Mouse (Mus musculus) embryonic facial prominence, embryonic 12.5 days (tissue): Measurements from ENCODE around the gene Cd82. TPM values are rescaled to one million over a fixed set of nuclear protein-coding genes. Genes with fewer than 3 reads are reported as not detected.

Source experiments
- ATAC-seq: fragments of 200-750 bp; cut with Nextera tagmentation; 2 replicates; pipeline ENCODE4 v1.8.0; 2017; ENCODE audit not compliant: insufficient number of reproducible peaks, insufficient read depth, low FRiP score, low TSS enrichment
- H3K27ac ChIP-seq: fragments of 300-500 bp; sonication (generic); 2 replicates; pipeline ENCODE4 v1.5.1; 2016; ENCODE audit warnings: mild to moderate bottlenecking
- H3K27me3 ChIP-seq: fragments of 300-500 bp; sonication (generic); 2 replicates; pipeline ENCODE4 v1.6.1; 2016; ENCODE audit warnings: mild to moderate bottlenecking, moderate library complexity
- H3K36me3 ChIP-seq: fragments of 300-500 bp; sonication (generic); 2 replicates; pipeline ENCODE4 v1.6.1; 2016; ENCODE audit warnings: mild to moderate bottlenecking
- H3K4me1 ChIP-seq: fragments of 300-500 bp; sonication (generic); 2 replicates; pipeline ENCODE4 v1.6.1; 2016
- H3K4me2 ChIP-seq: fragments of 300-500 bp; sonication (generic); replicated peaks from 2 replicates; pipeline ENCODE4 v1.6.1; 2016; ENCODE audit warnings: mild to moderate bottlenecking, moderate library complexity
- H3K4me3 ChIP-seq: fragments of 300-500 bp; sonication (generic); 2 replicates; pipeline ENCODE4 v1.5.1; 2016; ENCODE audit warnings: mild to moderate bottlenecking
- H3K9ac ChIP-seq: fragments of 300-500 bp; sonication (generic); 2 replicates; pipeline ENCODE4 v1.6.1; 2016; ENCODE audit warnings: mild to moderate bottlenecking, moderate library complexity
- H3K9me3 ChIP-seq: fragments of 300-500 bp; sonication (generic); 2 replicates; pipeline ENCODE4 v1.6.1; 2016; ENCODE audit warnings: mild to moderate bottlenecking, moderate library complexity
- WGBS: fragments of 180-500 bp; shearing (Covaris S2); methylation state at CpG from one replicate; pipeline ENCODE4 v1.1.7; 2016; 5-methylcytosine and 5-hydroxymethylcytosine counted together
- polyA plus RNA-seq: library from polyadenylated mRNA; unstranded; fragments of >200 nt; fragmentation: Nextera tagmentation; extraction: Ambion mirVana; gene quantifications from 2 replicates; pipeline ENCODE4 v1.2.1, GENCODE M21; 2016

The Cd82 gene
- polyA plus RNA-seq, 1 experiment from 2014 or later, result 24.6 TPM

DNA sequence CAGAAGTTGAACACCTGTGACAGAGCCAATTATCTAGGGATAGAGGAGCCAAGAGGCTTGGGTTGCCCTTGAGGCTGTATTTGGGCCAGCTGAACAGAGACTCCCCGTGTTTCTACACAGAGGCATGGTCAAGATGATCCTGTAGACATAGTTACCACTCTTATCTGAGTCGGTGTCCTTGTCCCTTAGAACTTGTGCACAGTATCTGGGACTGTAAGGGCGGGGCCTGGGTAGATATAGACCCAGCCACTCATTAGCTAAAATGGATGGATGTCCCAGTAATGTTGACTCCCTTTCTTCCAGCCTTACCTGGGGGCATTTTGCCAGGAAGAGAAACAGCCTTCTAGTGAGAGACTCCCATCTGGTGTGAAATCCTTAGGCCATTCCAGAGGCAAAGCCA, 3.4 kb upstream of the Cd82 start:
- Histone ChIP-seq H3K9ac (no peak overlapping the region), H3K4me2 (no peak overlapping the region), H3K9me3 (no peaks in the 10 kb centered on the region), H3K27ac (no peak overlapping the region), H3K27me3 (no peaks in the 10 kb centered on the region), H3K4me3 (no peak overlapping the region), H3K4me1 (peaks cover 26% of the 10 kb centered on the region), H3K36me3 (no peaks in the 10 kb centered on the region)
- 90% methylated on average over 3 of the region's 3 CpGs for WGBS
- ATAC-seq, result no peak

DNA sequence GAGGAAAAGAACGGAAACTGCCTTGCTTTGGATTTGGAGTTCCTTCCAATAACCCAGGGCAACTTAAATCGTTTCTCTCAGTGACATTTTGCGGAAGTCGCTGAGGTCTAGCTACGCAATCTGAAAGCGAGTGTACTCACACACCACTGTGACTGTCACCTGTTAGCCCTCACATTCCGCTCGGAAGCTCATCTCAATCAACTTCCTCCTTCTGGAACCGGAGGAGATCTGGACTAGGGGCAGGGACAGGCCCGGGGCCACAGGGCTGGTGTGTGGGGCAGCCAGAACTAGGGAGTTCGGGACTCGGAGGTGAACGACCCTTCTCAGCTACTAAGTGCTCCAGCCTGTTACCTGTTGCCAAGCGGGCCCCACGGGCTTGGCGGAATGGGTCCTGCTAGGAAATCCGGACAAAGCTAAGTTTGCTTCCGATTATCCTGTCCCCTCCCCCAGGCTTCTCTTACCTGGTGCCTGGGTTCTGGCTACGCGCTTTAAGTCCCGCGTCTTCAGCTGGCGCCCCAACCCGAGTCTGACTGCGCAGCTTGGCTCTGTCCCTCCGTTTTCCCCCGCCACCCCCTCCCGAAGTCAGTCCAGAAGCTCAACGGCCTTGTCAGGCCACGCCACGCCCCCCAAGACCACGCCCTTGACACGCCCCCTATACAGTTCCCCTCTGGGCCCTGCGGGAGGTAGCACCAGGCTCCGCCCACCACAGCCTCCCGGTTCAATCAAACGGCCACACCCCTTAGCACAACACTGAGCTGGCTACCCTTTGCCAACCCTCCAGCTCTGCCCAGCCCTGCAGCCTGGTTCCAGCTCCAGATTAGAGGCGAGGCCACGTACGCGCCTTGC, 848 bp downstream of the Cd82 start:
- Histone ChIP-seq H3K27ac (peak overlapping the region; percentile 46; the same call in 1 of the 2 replicates), H3K4me2 (peak overlapping the region; percentile 84), H3K9ac (peak overlapping the region; percentile 47), H3K36me3 (no peaks in the 10 kb centered on the region), H3K4me1 (peaks cover 19% of the 10 kb centered on the region; the same call in 1 of the 2 replicates), H3K27me3 (peaks cover 5% of the 10 kb centered on the region; the same call in 1 of the 2 replicates), H3K4me3 (peak overlapping the region; percentile 45), H3K9me3 (no peaks in the 10 kb centered on the region)
- peak; percentile 84 for ATAC-seq
- 1% methylated on average over 40 of the region's 41 CpGs for WGBS

DNA sequence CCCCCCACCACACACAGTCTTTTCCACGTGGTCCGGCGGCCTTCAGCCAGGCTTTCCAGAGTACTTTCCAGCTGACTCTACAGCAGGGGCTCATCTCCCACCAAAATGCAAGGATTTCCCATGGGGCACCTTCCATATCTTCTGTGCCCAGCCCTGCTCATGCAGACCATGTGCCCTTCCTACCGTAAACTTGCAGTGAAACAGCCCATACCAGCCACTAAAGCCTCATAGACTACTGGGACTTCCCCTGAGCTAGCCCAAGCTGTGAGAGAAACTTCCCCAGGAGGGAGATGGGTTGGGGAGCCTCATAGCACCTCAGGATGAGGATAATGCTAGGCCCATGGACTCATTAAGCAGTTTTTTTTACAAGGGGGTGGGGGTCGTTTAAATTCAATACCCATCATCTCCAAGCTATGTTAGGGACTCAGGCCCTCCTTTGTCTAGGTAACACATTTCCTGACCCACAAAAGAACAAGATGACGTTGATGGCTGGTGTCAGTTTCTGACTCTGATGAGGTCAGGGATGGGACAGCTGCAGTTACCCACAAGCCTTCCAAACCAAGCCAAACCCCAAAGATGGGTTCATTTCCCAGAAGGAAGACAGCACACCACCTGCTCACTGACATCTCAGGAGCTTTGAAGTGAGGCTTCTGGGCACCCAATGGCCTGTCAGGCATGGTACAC, 2.0 kb downstream of the Cd82 start:
- H3K36me3 ChIP-seq, result no peaks in the 10 kb centered on the region
- peaks cover 5% of the 10 kb centered on the region; the same call in 1 of the 2 replicates for H3K27me3 ChIP-seq
- no peak overlapping the region for H3K27ac ChIP-seq
- H3K4me2 ChIP-seq, result peak overlapping the region; percentile 84; the same call in 1 of the 2 replicates
- 83% methylated on average over 6 of the region's 6 CpGs for WGBS
- H3K9me3 ChIP-seq, result no peaks in the 10 kb centered on the region
- no peak overlapping the region for H3K9ac ChIP-seq
- H3K4me3 ChIP-seq, result no peak overlapping the region
- ATAC-seq, result no peak
- peaks cover 19% of the 10 kb centered on the region; the same call in 1 of the 2 replicates for H3K4me1 ChIP-seq

DNA sequence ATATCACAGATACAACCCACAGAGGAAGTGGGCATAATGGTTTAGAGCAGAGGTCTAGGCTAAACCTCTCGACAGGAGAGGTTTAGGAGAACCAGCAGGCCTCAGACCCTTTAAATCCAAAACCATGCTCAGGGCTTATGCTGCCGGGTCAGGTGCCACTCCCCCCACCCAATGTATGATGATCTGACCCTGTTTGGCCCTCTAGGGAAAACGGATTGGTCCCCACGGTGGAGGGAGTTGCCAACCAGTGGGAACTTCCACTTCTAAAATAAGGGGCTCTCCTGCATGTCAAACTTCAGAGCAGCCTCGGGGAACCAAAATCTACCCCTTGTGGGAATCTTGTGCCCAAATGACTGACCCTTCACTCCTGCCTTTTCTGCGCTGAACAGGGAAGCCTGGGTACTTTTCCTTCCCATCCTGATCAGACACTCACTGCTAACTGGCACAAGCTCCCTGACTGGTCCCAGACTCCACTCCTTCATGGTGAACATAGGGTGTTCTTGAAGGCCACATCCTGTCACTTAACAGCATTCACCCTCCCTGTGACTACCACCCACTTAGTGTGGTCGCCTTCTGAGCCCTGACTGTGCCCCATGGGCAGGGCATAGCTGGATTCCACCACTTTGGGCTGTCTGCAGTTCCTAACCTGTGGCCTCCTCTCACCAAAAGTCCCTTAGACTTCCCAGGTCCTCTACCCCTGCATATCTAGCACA, 3.6 kb downstream of the Cd82 start:
- Histone ChIP-seq H3K27me3 (peaks cover 5% of the 10 kb centered on the region; the same call in 1 of the 2 replicates), H3K4me3 (no peak overlapping the region), H3K4me2 (no peak overlapping the region), H3K9ac (no peak overlapping the region), H3K9me3 (no peaks in the 10 kb centered on the region), H3K4me1 (peaks cover 19% of the 10 kb centered on the region; the same call in 1 of the 2 replicates), H3K36me3 (no peaks in the 10 kb centered on the region), H3K27ac (no peak overlapping the region)
- WGBS, result 66% methylated on average over 7 of the region's 7 CpGs
- ATAC-seq, result no peak

DNA sequence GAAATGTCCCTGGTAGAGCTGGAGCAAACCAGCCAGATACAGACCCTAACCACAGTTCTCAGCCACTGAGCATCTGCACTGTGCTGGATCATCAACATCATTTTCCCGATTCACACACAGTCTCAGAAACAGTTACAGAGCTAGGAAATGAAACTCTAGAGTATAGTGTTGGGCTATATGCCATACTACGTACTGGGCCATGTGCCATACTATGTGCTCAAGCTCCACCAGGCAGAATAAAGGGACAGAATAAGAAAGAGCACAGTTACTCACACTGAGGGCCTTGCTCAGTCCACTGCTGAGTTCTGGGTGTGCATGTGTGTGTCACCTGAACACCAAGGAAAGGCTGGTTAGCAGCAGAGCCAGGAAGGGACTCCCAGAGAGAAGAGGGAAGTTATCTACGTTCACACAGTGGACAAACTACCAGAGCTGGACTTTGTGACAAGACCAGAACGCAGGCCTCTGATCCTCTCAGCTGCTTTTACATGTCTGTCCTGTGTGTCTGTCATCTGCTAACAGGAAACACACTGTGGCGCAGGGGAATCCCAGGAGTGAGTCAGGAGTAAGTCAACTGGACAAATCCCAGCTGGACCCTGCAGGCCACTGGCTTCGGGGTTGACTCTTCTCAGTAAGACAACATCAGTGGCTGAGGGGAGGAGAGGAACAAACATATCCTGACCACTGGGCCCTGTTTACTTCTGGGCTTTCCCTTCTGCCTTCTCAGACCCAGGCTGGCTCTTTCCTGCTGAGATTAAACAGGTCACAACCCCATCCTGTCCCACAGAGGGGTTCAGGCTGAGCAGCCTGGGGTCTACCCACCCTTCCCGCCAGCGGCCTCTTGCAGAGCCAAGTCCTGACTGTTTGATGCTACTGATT, 4.4 kb downstream of the Cd82 start:
- Histone ChIP-seq H3K27ac (no peak overlapping the region), H3K4me1 (peaks cover 19% of the 10 kb centered on the region; the same call in 1 of the 2 replicates), H3K4me3 (no peak overlapping the region), H3K9ac (no peak overlapping the region), H3K9me3 (no peaks in the 10 kb centered on the region), H3K4me2 (no peak overlapping the region), H3K36me3 (no peaks in the 10 kb centered on the region), H3K27me3 (peaks cover 5% of the 10 kb centered on the region; the same call in 1 of the 2 replicates)
- WGBS, result 64% methylated on average over 8 of the region's 8 CpGs
- no peak for ATAC-seq

DNA sequence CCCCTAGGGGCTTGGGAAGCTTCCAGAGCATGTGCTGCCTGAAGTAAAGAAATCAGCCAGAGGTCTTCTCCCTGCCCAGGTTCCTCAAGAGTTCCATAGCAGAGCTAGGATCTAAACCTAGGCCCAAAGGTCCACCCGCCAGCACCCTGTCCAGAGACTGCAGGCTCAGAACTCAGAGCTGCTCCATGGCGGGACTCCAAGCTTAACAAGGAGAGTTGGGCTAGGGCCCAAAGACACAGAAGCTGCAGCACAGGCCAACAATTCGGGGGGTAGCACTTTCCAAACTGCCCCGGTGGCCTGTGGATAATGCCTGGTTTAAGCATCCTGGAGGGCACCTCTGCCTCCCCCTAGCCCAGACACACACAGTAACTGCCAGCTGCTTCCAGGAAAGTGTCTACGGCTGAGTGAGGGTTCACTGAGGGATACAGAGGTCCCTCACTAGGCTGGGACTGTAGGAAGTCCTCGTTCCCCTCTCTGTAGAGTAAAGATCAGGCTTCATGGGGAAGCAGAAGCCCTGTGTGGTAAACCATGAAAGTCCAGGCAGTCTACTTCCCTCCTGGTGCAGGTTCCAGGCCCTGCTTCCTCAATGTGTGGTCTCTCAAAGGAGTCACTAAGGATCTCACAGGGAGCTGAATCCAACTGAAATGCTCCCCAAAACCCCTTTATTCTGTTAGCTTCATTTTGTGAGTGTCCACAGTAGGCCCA, 5.4 kb downstream of the Cd82 start:
- no peak overlapping the region for H3K9ac ChIP-seq
- H3K36me3 ChIP-seq, result no peaks in the 10 kb centered on the region
- H3K27ac ChIP-seq, result no peak overlapping the region
- WGBS, result 80% methylated on average over 6 of the region's 6 CpGs
- ATAC-seq, result no peak
- H3K9me3 ChIP-seq, result no peaks in the 10 kb centered on the region
- H3K27me3 ChIP-seq, result peaks cover 5% of the 10 kb centered on the region; the same call in 1 of the 2 replicates
- H3K4me1 ChIP-seq, result peaks cover 19% of the 10 kb centered on the region; the same call in 1 of the 2 replicates
- no peak overlapping the region for H3K4me3 ChIP-seq
- no peak overlapping the region for H3K4me2 ChIP-seq

DNA sequence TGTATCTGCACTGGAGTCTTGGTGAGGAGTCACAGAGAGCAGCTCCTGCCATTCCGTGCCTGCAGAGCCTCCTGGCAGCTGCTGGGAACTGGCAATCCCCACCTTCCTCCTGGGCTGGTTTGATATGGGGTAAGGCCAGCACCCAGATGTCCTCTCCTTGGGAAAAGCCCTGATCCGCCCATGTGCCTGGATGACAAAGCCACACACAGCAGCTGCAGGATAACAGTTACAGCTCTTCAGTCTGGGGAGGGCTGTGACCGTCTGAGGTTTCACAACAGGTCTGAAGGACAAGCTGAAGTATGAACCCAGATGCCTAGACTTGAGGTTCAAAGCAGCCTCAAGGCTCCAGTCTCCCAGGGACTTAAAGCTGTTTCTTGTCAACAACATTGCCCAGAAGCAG, 6.8 kb downstream of the Cd82 start:
- Histone ChIP-seq H3K36me3 (no peaks in the 10 kb centered on the region), H3K4me3 (no peak overlapping the region), H3K27me3 (peaks cover 5% of the 10 kb centered on the region; the same call in 1 of the 2 replicates), H3K9me3 (no peaks in the 10 kb centered on the region), H3K9ac (no peak overlapping the region), H3K4me2 (no peak overlapping the region), H3K27ac (no peak overlapping the region), H3K4me1 (peaks cover 21% of the 10 kb centered on the region)
- WGBS, result 58% methylated on average over 3 of the region's 3 CpGs
- ATAC-seq, result no peak

DNA sequence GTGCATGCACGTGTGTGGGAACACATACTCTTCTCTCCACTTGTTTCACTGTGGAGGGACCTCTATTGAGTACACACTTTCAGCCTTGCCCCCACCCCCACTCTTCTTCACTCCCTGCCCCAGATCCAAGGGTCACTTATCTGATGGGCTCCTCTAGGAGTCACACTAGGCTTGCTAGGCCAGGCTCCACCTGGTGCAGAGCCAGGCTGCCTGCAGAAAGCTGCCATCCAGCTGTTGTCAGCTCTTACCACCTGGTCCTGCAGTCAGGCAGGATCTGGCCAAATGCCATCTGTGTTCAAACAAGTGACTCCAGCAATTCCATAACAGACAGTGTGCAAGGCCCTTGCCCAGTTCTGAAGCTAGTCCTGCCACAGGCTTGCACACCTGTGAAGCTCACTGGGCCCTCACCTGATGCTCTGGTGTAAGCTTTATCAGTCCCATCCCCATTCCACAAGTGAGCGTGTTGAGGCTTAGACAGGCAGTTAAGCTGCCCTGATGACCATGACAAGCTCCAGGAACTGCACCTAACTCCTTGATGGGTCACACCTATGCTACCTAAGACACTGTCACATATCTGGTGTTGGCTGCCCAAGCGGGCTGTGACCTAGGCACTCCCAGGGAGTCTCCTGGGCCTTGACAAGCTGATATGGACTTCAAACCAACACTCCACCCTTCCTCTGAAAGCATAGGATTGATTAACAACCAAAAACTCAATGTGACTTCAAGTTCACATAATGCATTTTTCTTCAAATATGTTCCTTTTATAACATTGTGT, 7.9 kb downstream of the Cd82 start:
- H3K4me1 ChIP-seq, result peaks cover 31% of the 10 kb centered on the region
- WGBS, result 84% methylated on average over 3 of the region's 3 CpGs

DNA sequence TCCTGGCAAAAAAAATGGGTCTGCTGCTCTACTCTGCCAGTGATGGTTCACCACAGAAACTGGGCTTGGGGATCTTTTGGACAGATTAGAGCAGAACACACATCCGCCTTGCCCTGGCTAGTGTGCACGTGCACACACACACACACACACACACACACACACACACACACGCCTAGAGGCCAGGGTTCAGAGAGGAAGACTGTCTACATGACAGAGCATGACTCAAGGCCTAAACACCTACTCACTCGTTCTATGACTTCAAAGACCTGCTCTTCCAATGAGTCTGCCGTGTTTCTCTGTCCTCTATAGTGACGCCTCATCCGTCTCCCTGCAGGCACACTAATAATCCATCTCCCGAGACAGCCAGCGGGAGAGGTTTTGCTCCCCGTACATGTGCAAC, 8.6 kb downstream of the Cd82 start:
- no peak for ATAC-seq
- peaks cover 31% of the 10 kb centered on the region for H3K4me1 ChIP-seq
- no peak overlapping the region for H3K9ac ChIP-seq
- H3K9me3 ChIP-seq, result no peaks in the 10 kb centered on the region
- WGBS, result 79% methylated on average over 10 of the region's 10 CpGs
- H3K27me3 ChIP-seq, result no peaks in the 10 kb centered on the region
- no peaks in the 10 kb centered on the region for H3K36me3 ChIP-seq
- H3K4me3 ChIP-seq, result no peak overlapping the region
- H3K27ac ChIP-seq, result no peak overlapping the region
- H3K4me2 ChIP-seq, result no peak overlapping the region

More for the DNA sequence above, 7.9 kb downstream of the Cd82 start:
- no peak overlapping the region for H3K27ac ChIP-seq
- H3K27me3 ChIP-seq, result no peaks in the 10 kb centered on the region
- H3K9ac ChIP-seq, result no peak overlapping the region
- no peak overlapping the region for H3K4me2 ChIP-seq
- H3K4me3 ChIP-seq, result no peak overlapping the region
- ATAC-seq, result no peak
- H3K9me3 ChIP-seq, result no peaks in the 10 kb centered on the region
- H3K36me3 ChIP-seq, result no peaks in the 10 kb centered on the region

DNA sequence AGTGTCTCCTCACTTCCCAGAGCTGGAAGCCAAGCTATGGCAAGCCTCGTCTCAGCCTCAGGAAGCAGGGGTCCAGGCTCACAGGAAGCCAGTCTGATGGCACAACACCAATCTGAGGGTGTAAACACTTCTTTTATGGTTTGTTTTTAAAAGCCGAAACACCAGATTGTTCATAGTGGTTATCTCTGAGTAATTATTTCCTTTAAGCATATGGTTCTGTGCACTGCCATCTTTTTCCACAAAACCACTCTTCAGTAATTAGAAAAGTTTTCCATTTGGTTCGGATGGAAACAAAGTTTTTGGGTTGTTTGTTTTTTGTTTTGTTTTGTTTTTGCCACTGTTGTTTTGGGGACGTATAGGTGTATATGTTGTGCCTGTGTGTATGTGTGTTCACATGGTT, 9.9 kb downstream of the Cd82 start:
- H3K27me3 ChIP-seq, result no peaks in the 10 kb centered on the region
- no peak overlapping the region for H3K27ac ChIP-seq
- H3K9me3 ChIP-seq, result no peaks in the 10 kb centered on the region
- no peak for ATAC-seq
- no peak overlapping the region for H3K4me3 ChIP-seq
- H3K4me1 ChIP-seq, result peaks cover 29% of the 10 kb centered on the region
- no peak overlapping the region for H3K4me2 ChIP-seq
- no peaks in the 10 kb centered on the region for H3K36me3 ChIP-seq
- 72% methylated on average over 4 of the region's 4 CpGs for WGBS
- no peak overlapping the region for H3K9ac ChIP-seq
